In genomic region chr16:21833970-21834369, GRCm38 (mm10) we compare ENCODE assay signal across 17 mouse cellular contexts.
"Had no signal": no experiment of that assay in that cellular context is flagged by ENCODE, and none has a peak within 500 bp of the region (broad histone marks: within the 10 kb centered on the region; RNA-seq: fewer than 3 reads in every experiment).

No protein-coding gene starts in this region.

- H3K4me2 ChIP-seq: lung, embryonic 14.5 days; midbrain, embryonic 12.5 days; neural tube, embryonic 13.5 days; neural tube, embryonic 15.5 days had no signal

- DNase-seq: lung, adult 18-20 months; lung, embryonic 14.5 days; lung, postnatal 10 days; lung, postnatal 4 days; retina, postnatal 1 day; right cerebral cortex, adult 18-20 months; right cerebral cortex, postnatal 25 days; right cerebral cortex, postnatal 4 days; spleen, adult 18-20 months; thymus, adult 18-20 months; thymus, postnatal 25 days had no signal

- H3K4me1 ChIP-seq: midbrain, embryonic 12.5 days had no signal

- H3K4me3 ChIP-seq: midbrain, embryonic 10.5 days; midbrain, embryonic 12.5 days; myocyte; neural tube, embryonic 13.5 days; neural tube, embryonic 15.5 days had no signal

- H3K9ac ChIP-seq: lung, embryonic 14.5 days; midbrain, embryonic 12.5 days; neural tube, embryonic 13.5 days; neural tube, embryonic 15.5 days had no signal

- H3K27me3 ChIP-seq: midbrain, embryonic 12.5 days; neural tube, embryonic 13.5 days; neural tube, embryonic 15.5 days had no signal

- H3K9me3 ChIP-seq: midbrain, embryonic 10.5 days; midbrain, embryonic 12.5 days; neural tube, embryonic 13.5 days; neural tube, embryonic 15.5 days had no signal

- H3K36me3 ChIP-seq: midbrain, embryonic 10.5 days; midbrain, embryonic 12.5 days; neural tube, embryonic 13.5 days; neural tube, embryonic 15.5 days had no signal

- ATAC-seq: midbrain, embryonic 16.5 days had no signal

- H3K27ac ChIP-seq: midbrain, embryonic 10.5 days; midbrain, embryonic 12.5 days; neural tube, embryonic 13.5 days; neural tube, embryonic 15.5 days had no signal
